Mouse (Mus musculus) induced T-regulatory cell, adult 2 months (primary cell): ENCODE data around the gene Ralgapb.
"Not testable (repeated sequence)": the region's sequence is repeated elsewhere in the genome, so short reads cannot be mapped to it uniquely, and the experiment has no call there.

Source experiments
- DNase-seq: peaks from one replicate; pipeline ENCODE4 v3.0.0-alpha.2; 2012; ENCODE audit warnings: low read depth

Ralgapb gene

DNA sequence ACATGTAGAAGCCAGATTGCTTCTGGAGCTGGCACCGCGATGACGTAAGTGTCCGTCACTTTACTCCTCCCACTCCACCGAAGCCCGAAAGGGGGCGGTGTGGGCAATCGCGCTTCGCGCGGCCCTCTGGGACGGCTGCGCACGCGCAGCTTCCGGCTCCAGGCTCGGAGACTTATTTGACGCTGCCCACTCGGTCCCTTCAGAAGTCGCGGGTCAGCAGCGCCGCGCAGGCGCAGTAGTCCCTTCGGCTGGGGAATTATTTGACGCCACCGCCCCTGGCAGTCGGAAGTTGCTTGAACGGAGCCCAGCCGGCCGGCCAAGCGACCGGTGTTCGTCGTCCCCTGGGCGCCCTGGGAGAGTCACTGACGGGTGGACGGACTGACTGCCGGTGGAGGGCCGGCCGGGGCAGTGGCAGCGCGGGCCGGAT is at the start of gene Ralgapb:
Gene Ralgapb, plus strand, starts transcription at position 254 of the 427 bp plus-strand sequence.
- DNase-seq: peak; percentile 99

DNA sequence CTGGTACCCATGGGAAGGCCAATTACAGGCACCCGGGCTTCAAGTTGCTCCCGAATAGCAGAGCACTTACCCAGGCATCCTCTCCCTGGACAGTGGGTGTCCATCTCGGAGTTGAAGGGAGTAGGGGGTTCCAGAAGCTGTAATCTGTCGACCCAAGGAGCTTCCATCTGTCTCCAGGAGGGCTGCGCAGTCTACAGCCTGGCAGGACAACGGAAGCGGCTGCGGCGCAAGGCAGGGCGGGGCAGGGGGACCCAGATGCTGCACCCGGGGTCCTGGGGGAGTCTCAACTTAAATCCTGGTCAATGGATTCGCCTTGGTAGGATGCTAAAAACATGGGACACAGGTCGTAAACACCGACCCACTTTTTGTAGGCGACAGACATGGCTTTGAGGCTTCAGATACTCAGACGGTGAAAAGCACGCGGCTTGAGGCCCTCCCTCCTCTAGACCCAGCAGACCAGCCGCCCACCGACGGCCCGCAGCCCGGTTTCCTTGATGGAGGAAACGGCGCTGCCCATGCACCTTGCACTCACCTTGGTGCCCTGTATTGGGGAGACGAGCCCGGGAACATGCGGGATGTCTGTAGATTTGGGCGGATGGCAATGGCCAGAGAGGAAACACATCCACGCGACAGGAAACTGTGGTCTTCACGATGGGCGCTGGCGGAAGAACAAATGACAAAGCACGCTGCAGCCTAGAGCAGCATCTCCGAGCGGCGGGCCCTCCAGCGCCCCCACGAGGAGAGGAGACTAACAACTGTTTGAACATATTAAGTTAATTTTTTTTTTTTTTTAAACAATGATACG is 48.6 kb upstream of the Ralgapb start:
- peak; percentile 94 for DNase-seq

DNA sequence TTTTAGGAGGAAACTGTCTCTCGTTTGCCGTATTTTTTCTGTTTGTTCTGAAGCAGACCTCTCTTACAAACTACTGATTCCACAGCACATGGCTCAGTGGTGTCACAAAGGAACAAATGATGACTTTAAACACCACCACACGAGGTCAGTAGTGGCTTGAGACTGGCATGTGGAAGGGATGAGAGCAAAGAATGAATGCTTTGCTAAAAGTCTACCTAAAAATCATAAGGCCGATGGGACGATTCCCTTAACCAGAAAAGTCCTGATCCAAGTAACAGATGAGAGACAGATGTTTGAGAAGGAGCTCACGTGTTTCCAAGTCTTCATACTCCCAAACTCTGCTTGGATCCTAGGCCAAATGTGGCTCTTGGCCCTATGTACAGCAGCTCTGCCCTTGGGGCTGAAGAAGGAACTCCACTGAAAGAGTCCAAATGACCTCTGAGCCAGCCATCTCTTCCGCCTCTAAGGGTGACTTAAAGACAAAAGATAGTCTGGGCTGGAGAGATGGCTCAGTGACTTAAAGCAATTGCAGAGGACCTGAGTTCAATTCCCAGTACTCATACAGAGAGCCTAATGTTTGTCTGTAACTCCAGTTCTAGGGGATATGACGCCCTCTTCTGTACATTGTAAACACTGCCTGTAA is 47.8 kb upstream of the Ralgapb start:
- no peak for DNase-seq

DNA sequence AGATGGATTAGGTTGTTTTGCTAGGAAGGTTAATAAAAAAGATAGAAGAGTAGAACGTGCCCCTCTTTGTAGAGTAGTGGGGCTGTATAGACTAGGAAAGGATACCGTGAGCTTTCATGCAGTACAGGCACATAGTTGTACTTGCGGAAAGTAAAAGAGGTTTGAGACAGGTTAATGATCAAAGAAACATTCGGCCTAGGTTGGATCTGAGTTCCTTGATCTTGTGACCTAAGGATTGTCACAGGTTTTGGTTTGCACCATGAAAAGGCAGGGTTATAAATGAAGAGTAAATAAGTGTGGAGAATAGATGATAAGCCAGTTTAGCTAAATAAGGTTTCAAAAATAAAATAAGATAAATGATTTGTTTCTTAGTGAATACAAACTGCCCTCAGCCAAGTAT is 45.5 kb upstream of the Ralgapb start:
- no peak for DNase-seq

DNA sequence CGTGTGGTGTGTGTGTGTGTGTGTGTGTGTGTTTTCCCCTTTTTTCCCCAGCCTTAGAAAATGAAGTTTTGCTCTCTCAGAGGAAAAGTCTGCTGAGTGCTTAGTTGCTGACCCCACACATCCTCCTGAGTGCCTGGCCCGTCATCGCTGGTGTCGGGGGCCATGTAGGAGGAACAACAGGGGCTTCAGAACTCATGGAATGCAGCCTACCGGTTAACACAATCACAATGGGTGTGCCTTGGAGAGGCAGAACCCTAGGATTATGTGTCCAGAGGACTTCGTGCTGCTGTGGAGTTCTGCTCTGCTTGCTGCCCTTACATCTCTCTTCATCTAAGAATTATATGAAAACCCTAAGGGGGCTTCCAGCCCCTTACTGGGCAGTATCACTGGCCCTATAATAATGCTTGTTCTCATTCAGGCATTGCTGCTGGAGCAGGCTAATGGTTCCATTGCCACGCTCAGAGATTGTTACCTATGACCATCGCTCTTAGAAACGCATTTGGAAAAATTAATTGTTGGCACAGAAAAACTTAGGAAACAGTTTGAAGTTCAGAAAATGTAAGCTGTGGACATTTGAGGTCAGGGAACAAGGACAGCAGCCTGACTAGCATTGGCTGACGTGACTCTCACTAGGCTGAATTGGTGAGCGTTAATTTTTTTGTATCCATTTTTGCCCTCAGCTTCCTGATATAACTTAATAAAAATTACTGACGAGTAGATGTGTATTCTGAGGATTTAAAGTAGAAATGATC is 44.4 kb upstream of the Ralgapb start:
- DNase-seq: no peak

DNA sequence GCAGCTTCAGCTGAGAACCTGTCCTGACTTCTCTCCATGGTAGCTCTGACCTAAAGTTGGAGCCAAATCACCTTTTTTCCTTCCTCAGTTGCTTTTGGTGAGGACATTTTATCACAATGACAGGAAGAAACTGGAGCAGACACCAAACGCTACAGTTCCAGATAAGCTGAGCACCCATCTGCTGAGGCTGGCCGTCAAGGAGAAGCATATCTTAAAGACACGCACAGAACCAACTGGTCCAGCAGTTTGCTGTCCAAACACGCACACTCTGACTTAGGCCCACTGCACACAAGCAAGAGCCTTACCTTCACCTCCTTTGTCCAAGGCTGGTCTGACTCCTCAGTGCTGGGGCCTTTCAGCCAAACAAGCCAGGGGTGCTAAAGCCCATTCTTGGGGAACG is 42.0 kb upstream of the Ralgapb start:
- no peak for DNase-seq

DNA sequence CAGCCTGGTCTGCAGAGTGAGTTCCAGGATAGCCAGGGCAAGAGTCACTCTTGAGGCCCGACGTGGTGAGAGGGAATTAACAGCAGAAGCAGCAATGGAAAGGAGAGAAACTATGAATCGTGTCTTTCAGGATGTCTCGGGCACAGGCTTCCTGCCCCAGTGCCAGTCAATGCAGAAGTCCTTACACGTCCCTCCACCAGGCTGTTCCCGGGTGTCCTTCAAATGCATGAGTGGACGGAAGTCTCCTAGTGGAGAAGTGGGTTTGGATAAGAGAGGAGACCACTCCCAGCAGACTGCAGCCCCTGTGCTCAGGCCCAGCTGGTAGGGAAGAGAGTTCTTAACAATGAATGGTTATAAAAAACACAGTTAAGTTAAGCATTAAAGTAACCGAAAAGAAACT is 41.3 kb upstream of the Ralgapb start:
- no peak for DNase-seq

DNA sequence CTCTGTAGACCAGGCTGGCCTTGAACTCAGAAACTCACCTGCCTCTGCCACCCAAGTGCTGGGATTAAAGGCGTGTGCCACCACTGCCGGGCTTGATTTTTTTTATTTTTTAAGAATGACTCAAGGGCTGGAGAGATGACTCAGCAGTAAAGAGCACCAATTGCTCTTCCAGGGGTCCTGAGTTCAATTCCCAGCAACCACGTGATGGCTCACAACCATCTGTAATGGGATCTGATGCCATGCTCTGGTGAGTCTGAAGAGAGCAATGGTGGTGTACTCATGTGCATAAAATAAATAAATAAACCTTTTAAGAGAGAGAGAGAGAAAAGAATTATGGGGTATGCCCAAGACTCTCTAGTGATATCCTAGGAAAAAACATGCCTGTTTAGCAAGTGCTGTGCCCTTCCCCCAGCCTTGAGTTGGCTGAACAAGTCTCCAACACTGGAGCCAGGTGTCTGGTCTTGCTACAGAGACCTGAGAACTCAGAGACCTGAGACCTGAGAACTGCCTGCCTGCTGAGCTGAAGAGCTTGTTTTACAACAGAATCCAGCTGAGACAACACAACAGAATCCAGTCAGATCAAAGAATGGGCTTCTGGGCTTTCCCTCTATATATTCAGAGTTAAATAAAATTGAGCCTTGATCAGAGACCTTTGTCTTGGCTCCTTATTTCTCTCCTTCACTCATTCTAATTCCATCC is 40.0 kb upstream of the Ralgapb start:
- no peak for DNase-seq

DNA sequence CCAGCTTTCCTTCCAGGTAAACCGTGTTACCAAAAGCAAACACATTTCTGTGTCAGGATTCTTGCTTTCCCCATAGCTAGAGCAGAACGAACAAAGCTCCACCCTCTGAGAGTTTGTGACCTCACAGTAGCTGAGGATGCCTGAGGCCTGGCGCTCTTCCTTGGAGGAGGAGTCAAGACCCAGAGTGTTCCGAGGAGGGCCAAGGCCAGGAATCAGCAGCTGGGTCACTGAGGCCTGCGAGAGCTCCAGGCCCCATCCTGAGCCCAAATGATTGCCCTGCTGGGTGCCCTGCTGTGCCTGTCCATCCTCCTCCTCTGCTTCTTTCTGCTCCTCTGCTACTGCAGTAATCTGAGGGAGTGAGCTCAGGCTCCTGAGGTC is 39.5 kb upstream of the Ralgapb start:
- no peak for DNase-seq

DNA sequence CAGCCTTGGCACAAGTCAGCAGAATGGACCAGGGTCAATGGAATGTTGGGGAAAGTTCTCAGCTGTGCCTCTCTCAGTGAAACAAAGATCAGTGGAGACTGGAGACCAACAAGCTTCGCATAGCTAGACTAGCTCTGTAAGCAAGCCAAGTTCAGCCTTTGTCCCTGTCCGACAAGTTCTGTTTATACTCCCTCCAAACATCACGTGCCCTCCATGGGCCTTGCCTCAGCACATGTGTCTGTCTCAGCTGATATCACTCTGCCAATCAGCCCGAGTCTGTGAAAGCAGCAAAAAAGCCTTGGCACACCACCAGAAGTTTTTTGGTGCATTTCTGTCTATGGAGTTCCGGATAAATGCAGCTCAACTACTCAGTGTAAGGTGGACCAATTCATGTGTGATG is 36.6 kb upstream of the Ralgapb start:
- no peak for DNase-seq

DNA sequence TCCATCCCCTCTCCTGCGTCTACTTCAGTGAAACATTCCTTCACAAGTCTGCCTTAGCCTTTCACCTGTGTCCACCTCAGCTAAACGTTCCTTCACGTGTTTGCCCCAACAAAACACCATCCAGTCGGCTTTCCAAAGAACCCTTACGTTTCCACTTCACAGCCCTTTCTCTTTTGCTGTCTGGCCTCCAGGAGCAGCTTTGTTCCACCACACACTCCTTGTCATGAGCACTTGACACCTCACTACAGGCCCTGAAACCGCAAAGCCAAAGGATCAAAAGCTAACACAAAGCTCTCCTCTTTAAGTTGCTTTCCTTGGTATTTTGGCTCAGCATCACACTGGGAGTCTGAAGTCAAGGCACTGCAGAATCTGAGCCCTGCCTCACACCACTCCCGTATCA is 36.1 kb upstream of the Ralgapb start:
- no peak for DNase-seq

DNA sequence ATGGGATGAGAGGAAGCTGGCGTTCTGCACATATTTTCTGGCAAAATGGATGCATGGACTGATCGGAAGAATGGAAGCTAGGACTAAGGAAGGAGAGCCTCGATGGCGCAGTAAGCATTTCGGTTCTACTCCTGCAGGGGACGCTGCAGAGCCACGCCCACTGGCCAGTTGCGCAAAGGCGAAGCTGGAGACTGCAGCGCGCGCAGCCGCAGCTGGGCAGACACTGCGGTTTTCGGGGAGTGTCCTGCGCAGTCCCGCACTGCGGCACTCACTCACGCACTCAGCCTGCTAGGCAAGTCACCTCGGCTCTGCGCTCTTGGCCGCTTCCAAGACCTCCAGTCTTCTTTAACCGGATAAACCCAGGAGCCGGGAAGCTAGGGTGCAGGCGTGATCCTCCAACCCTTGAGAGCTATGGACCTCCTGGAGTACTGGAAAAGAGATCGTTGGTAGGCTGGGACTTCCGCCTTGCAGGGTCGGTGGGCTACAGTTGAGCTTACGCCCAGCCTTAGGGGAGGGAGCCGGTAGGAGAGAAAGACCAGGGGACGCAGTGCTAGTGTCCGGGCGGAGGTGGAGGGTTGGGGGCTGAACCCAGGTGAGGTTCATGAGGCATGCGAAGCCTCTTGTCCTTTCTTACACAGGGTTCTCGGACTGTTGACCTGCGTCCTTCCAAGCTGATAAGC is 34.1 kb upstream of the Ralgapb start, which contains the start of gene Snhg11:
Gene Snhg11, plus strand, starts transcription at position 196 of the 680 bp plus-strand sequence.
- DNase-seq: peak; percentile 20

DNA sequence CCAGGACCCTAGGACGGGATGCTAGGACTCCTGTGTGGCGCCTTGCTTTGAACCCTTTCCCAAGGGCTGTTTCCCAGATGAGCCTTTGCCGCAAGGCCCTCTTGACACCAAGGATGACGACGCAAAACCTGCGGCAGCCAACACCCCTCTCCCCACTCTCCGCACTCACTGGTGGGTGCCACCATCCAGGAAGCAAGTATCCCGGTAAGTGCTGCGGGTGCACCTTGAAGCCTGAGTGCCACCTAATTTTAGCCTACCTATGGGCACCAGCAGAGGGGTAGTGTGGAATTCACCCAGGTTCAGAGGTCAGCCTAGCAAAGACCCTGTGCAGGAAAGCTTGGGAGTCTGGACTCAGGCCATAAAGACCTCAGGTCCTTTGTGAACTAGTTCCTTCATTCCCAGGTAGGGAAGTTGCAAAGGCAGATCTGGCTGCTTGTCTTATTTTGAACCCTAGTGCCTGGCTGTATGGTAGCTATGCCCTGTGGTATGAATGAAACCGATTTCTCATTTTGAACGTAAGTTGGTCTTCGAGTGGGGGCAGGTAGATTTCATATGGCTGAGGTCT is 33.4 kb upstream of the Ralgapb start:
- no peak for DNase-seq

DNA sequence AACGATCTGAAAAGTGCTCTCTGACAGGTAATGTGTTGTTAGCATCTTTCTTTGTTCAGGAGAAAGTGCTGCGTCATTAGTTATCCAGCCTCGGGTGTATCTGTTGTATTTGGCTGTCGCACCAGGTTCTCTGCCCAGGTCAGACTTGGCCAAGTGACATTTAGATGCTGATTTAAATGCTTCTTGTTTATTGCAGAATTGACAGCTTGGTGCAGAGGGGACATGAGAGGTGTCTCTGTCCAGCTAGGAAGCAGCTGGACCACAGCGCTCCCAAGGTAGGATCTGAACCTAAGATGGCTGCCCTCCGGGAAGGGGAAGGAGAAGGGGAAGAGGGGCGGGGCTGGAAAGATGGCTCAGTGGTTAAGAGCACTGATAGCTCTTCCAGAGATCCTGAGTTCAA is 32.9 kb upstream of the Ralgapb start:
- no peak for DNase-seq

DNA sequence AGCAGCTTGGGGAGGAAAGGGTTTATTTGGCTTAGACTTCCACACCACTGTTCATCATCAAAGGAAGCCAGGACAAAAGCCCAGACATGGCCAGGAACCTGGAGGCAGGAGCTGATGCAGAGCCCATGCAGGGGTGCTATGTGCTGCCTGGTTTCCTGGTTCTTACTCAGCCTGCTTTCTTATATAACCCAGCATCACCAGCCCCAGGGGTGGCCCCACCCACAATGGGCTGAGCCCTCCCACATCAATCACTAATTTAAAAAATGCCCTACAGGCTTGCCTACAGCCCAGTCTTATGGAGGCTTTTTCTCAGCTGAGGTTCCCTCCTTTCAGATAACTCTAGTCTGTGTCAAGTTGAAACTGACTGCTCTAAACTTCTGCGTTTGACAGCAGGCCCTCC is 31.8 kb upstream of the Ralgapb start:
- no peak for DNase-seq

DNA sequence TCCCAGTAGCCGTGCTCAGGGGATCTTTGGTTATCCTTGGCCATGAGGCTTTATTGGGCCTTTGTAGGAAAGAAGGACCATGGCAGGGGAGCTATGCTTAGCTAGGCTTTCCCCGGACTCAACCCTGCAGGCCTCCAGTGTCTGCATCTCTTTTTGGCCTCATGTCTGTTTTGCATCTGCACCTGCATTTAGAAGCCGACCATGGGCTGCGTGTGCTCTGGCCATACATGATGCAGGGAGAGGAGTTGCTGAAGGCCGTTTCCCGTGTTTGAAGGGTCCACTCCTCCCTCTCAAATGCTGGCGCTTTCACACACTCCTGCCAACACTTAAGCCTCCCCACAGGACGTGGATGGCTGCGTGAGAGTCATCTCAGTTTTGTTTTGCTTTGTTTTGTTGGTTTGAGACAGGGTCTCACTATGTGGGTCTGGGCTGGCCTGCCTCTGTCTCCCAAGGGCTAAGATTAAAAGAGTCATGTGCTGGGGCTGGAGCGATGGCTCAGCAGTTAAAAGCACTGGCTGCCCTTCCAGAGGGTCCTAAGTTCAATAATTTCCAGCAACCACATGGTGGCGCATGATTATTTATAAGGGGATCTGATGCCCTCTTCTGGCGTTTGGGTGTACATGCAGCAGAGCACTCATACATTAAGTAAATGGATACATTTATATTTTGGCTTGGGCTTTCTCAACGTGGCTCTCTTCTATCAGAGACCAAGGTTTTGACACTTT is 30.1 kb upstream of the Ralgapb start:
- peak; percentile 91 for DNase-seq

DNA sequence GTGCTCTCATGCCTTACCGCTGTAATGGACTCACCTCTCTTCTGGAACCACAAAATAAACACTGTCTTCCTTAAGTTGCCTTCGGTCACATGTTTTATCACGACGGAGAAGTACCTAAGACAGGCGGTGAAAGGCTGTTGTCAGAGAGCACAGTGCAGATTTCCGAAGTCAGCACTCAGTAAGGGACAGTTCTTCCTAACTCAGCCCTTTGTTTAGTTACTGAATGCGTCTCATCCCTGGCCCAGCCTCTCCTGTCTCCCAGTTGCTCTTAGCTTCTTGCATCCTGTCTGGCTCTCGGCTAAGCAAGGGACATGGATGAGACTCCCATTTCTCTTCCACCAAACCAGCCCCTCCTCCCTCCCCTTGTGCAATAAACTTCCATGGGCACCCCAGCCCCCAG is 23.6 kb upstream of the Ralgapb start:
- no peak for DNase-seq

DNA sequence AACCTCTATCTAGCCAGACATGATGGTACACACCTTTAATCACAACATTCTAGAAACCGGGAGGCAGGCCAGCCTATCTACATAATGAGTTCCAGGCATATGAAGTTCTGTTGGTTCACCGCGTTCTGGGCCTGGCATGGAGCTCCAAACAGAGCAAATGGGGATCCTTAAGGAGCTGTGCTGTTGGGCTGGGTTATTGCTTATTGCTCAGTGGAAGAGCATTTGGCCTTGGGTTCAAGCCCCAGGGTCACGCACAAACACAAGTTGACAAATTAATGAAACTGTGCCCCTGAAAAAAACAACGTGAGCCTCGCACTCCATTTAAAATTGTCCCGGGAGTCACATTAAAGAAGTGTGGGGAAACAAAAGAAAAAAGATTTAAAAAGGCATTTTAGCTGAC is 20.2 kb upstream of the Ralgapb start:
- no peak for DNase-seq

DNA sequence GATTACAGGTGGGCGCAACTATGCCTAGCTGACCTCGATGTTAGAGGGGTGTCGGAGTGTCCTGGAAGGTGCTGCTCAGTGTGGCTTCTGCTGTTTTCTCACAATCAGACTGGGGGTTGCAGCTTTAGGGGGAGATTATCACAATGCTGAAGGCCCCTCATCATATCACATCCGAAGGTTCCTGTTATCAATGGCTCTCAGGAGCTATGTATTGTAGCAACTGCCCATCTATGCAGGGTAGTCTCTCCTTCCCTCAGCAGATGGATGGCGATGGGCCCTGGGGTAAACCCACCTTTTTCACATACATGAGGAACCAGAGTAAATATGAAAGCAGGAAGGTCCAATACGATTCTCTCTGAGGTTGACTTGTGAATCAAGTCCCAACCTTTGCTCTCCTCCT is 13.3 kb upstream of the Ralgapb start:
- DNase-seq: no peak

DNA sequence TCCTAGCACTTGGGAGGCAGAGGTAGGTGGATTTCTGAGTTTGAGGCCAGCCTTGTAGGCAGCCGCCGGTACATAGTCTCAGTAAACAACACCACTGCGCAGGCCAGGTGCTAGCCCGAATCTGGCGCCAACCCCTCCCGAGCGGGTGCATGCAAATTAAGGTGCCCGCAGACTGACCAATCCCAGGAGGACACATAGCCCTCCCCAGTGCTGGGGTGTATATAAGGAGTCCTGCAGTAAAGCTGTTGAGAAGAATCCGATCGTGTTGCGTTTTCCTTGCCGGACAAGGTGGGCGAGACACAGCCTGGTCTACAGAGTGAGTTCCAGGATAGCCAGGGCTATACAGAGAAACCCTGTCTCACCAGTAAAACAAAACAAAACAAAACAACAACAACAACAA is 12.5 kb upstream of the Ralgapb start:
- not testable (repeated sequence) for DNase-seq

DNA sequence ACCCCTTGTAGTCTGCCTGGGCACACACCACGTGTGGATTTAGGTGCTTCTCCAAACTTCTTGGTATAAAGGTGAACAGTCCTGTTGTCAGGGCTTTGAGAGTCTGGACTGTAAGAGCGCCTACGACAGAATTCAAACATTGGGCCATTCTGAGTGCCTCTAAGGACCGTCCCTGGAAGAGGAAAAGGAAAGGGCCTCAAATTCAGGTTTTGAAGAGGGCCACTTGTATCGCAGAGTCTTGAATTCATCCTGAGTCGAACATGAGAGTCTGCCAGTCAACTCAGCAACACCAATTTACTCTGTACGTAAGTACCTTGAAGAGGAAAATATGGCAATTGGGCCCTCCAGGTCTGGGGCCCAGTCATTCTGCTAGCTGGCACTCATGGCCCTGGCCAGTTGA is 6.7 kb upstream of the Ralgapb start:
- DNase-seq: no peak
